Mouse (Mus musculus) cerebellum, postnatal 4 days (tissue): ENCODE results near the gene 4632433K11Rik.
"Not testable (repeated sequence)": the region's sequence is repeated elsewhere in the genome, so short reads cannot be mapped to it uniquely, and the experiment has no call there.

Experiments
- DNase-seq, 2 experiments: peaks; one replicate each; pipeline ENCODE4 v3.0.0; 2022; ENCODE audit warnings: low spot score in 2 of 2, mixed read lengths in 1 of 2

The 4632433K11Rik gene

GRCm38 (mm10) chr7:5033818-5034217, at the start of gene 4632433K11Rik:
Gene 4632433K11Rik (plus strand): TSS chr7:5034118.
- no peak for DNase-seq

GRCm38 (mm10) chr7:4988250-4988649, 45.7 kb upstream of the 4632433K11Rik start:
- DNase-seq = no peak

GRCm38 (mm10) chr7:4993347-4993998, 40.4 kb upstream of the 4632433K11Rik start:
- peak in 1 of 2 experiments; percentile 4 for DNase-seq

DNA sequence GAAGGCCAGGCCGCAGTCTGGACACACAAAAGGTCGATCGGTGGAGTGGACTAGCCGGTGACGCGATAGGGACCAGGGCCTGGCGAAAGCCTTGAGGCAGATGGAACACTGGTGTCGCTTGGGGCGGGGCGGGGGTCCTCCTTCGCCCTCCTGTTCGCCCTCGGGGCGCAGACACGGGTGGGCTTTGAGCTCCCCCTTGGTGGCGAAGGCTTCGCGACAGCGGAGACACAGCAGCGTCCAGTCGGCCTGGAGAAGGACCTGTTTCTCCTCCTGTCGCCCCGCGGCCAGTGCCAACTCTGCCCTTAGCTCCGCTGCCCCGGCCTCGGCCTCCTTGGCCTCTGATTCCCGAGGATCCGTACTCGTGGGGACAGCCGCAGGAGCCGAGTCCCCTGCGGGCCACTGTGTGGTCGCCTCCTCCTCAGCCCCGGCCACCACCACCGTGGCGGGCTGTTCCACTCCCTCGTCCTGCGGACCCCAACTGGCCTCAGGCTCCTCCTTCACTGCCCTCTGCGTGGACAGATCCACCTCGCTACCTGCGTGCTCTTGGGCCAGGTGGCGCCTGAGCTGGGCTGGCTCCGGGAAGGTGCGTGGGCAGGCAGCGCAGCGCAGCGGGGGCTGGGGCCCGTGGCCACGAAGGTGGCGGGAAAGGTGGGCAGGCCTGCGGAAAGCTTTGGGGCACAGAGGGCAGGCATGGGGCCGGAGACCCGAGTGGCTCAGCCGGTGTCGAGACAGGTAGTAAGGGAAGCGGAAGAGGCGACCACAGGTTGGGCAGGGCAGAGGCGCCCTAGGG, 39.7 kb upstream of the 4632433K11Rik start:
- DNase-seq = peak in 1 of 2 experiments; percentile 10

GRCm38 (mm10) chr7:4995268-4996002, 38.5 kb upstream of the 4632433K11Rik start:
- no peak for DNase-seq

DNA sequence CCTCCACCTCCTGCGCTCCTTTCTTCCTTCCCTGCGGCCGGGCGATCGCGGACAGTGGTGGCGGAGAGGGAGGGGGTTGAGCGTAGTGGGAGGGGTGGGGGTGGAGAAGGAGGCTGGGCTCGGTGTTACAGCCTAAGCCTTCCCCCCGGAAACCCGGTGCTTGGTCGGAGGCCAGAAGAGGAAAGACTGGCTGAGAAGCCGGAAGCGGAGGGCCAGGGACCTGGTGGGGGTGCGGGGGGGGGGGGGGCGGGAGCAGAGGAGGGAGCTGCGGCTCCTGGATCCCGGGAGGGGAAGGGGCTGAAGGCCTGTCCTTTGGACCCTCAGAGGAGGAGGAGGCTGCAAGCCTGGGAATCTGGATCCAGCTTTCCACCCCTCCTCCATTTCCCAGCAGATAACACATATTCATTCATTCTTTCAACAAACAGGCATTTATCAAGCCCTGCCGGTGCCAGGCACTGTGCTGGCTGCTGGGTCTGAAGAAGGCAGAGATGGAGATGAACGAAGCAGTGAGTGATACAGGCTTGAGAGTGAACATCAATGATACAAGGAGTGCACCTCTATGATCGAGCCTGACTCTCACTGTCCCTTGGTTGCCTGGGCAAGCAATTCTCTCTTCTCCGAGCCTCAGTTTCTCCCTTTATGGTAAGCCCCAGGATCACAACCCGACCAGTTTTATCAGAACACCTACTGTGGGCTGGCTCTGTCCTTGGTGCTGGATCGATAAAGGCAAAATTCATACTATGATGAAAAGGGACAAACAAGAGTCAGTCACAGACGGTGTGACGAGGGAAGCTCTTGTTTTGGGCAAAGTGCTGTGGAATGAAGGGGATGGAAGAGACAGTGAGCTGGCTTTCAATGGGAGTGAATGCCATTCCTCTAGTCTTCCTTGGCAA, 37.7 kb upstream of the 4632433K11Rik start, which contains the start of gene Zfp579:
Zfp579 (minus strand) TSS at position 156 of the 893 bp plus-strand sequence.
- DNase-seq = peak; percentile 95

DNA sequence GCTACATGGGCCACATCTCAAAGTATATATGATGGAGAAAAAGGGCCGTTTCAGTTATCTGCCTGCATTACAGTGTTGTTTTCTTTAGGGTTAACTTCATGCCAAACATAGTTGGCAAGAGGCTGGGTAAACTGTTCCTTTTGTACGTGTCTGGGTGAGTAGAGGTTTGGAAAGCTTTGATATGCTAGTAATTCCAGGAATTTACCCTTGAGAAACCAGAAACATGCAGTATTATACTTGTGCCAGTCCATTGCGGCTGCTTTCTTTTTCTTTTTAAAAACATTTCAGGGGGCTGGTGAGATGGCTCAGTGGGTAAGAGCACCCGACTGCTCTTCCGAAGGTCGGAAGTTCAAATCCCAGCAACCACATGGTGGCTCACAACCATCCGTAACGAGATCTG, 37.0 kb upstream of the 4632433K11Rik start:
- DNase-seq = no peak

DNA sequence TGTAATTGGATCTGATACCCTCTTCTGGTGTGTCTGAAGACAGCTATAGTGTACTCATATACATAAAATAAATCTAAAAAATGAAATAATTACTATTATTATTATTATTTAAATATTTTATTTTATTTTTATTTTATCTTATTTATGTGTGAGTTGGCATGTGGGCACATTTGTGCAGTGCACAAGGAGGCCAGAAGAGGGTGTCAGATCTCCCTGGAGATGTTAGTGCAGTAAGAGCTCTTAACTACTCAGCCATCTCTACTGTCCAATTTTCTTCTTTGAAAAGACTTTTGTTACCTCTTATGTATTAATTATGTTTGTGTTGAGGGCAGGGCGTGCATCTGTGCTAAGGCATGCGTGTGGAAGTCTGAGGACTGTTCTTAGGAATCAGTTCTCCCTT, 34.0 kb upstream of the 4632433K11Rik start:
- no peak for DNase-seq

DNA sequence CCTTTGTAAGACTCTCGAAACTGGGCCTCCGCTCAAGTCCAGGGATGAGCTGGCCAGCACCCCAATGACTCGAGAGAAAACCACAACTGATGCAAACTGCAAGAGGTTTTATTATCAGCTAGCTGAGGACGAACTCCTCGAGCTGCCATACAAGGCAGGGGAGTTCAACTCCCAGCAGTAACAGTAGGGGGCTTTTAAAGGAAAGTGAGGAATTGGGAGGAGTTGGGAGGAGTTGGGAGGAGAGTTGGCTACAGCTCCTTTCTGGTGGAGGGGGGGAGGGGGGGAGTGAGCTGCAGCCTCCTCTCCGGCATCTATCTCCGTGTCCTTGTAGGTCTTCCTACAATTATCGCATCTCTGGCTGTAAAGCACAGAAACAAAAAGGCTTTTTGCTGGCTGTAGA, 31.0 kb upstream of the 4632433K11Rik start:
- not testable (repeated sequence) for DNase-seq

DNA sequence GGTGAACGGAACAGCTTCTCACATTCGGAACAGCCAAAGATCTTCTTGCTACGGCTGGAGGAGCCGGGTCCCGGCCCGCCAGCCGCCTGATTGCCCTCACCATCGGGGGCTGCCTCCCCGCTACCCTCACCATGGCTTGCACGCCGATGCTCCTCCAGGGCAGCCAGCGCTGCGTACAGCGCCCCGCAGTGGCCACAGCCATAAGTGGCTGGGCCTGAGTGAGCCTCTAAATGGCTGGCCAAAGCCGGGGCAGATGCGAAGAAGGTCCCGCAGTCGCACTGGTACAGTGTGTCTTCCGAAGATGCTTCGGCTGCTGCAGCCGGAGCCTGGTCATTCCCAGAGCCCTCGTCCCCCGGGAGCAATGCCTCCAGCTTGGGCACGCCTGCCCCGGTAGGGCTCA, 25.7 kb upstream of the 4632433K11Rik start:
- DNase-seq = no peak

- no peak for DNase-seq
These were observed 21.0 kb upstream of the 4632433K11Rik start for GRCm38 (mm10) chr7:5012681-5013513.

DNA sequence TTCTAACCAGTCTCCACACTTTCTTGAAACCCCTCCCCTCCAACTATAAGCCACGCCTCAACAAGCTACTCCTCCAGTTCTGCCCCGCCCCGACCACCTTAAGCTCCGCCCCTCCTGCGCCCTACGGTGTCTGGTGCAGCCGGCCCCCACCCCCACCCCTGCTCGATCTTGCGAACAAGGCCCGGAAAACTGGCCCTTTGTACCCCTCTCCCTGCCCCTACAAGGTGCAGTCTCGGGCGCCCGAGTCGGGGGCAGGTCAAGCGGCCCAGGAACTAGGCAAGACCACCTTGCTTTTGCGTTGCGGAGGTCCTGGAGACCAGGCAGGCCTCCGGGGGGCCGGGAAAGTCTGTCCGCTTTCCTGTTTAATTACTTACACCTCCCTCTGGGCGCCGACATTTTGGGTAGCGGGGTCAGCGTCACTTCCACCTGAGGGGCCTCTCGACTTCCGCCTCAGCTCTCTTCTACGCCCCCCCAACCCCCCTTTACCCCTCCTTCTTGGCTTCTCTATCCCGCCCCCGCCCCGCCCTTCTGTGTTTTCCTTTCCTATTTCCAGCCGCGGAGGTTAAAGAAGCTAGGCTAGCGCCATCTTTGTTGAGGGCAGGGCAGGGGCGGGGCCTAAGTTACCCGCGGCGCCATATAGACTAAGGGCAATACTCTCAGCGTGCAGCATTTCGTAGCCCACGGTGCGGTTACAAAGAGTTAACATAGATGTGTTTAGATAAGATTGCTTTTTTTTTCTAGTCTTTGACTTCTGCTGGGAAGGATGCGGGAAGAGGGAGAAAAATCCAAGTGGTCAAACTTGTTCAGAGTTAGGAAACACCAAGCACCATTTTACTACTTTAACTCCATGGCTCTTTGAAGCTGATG, 19.4 kb upstream of the 4632433K11Rik start, which contains the start of the genes Zfp524 and Fiz1:
Zfp524 (plus strand) TSS at position 165 of the 867 bp plus-strand sequence.
Fiz1 (minus strand) TSS at position 447 of the 867 bp plus-strand sequence.
- DNase-seq = peak; percentile 94 to 97

DNA sequence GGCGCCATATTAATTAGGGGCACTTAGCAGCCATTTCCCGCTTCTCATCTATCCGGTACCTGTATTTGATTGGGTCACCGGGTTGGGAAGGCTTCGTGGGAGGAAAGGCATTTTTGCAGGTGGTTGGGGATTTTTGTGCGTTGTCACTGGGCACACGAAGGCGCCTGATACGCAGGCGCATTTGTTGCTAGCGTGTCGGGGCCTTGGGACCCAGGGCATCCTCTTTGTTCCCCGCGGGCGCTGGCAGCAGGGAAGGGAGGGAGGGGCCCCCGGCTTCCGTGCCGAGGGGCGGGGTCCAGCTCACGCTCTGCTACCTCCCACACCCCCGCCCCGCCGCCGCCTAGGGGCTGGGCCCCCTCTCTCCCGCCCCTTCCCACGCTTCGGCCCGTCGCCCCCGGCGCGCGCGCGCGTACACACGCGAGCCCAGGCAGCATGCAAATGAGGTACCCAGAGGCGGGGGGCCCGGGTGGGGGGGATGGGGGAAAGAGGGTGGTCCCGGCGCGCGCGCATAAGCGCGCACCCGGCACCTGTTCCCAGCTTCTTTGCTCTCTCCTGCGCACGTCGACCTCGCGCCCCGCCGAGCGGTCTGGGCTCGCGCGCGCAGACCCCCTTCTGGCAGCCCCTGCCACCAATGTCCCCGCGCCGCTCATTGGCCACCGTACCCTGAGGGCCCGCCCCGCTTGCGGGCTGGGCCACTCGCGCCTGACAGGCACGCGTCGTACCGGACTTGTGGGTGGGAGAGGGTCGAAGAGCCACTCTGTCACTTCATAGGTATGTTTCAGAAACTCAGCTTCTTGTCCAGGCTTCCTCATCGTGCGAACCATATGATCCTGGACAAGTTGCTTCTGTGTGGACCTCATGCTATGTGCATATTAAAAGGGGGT, 18.6 kb upstream of the 4632433K11Rik start, which contains the start of gene Gm44973:
Gm44973 (plus strand) TSS at position 379 of the 884 bp plus-strand sequence.
- peak; percentile 85 to 93 for DNase-seq

GRCm38 (mm10) chr7:5016057-5016456, 17.9 kb upstream of the 4632433K11Rik start:
- no peak for DNase-seq

DNA sequence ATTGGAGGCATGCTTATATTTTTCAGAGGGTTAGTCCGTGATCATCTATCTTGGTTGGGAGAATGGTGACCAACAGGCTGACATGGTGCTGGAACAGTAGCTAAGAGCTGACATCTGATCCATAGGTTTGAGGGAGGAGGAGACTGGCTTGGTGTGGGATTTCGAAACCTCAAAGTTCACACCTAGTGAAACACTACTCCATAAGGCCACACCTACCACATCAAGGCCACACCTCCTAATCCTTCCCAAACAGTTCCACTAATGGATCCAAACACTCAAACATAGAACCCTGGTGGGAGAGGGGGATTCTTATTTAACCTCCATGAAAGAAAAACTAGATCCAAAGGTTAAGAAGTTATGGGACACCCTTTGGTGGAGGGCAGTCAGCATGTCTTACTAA, 17.0 kb upstream of the 4632433K11Rik start:
- no peak for DNase-seq

- no peak for DNase-seq
These were observed 16.6 kb upstream of the 4632433K11Rik start for GRCm38 (mm10) chr7:5017352-5017751.

- DNase-seq = no peak
These were observed 16.0 kb upstream of the 4632433K11Rik start for GRCm38 (mm10) chr7:5017931-5018330.

DNA sequence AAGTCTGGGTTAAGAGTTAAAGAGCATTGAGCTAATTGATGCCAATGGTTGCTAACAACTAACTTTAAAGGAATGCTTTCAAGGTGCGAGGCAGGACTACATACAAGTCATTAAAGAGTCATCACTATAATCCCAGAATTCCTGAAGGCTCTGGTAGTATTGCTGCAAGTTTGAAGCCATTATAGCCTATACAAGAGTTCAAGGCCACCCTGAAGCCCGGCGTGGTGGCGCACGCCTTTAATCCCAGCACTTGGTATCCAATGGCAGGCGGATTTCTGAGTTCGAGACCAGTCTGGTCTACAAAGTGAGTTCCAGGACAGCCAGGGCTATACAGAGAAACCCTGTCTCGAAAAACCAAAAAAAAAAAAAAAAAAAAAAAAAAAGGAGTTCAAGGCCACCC, 14.3 kb upstream of the 4632433K11Rik start:
- DNase-seq = not testable (repeated sequence)
